In the genomic region with DNA sequence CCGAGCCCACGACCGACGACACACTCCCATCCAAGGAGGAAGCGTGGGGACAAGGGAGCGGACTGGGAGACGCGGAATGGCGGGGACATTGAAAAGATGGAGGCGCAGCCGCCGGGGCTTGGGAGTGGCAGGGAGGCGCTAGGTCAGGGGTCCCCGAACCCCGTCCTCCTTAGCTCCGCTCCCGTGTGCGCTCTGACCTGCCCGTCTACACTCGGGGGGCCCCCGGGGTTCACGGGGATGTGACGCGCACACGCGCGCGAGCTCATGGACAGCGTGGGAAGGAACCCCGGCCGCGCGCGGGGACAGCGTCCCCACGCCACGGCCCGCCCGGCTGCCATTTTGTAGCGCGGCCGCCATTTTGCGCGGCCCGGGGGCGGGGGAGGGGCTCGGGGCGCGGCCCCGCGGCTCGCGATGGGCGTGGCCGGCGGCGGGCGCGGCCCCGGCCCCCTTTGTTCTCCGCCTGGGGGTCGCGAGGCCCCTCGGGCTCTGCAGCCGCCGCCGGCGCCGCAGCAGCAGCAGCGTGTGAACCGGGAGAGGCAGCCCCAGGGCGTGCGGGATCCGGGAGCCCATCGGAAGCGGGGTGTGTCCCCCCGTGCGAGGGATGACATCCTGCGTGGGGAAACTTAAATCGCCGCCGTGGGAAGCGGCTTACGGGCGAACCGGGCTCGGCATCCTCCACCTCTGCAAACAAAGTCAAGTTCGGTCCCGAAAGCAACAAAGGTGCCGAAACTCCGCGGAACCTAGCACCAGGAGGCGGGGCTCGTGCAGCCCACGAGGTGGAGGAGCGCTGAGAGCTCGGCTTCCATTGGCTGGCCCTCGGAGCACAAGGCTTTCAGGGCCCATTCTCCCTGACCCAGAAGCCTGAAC, we compare ENCODE assay signal across 8 mouse cellular contexts. TPM values are rescaled to one million over a fixed set of nuclear protein-coding genes. Genes with fewer than 3 reads are reported as not detected.
DNase-seq lines count a peak whose midpoint lies in the region; ATAC-seq and TF ChIP-seq lines count a peak whose summit lies in the region.

No protein-coding gene starts in this region.

- peak overlapping the region; percentile 100 for H3K9ac ChIP-seq in heart, embryonic 11.5 days (ENCODE audit: low read depth, low read length)
- peak overlapping the region; percentile 100 for H3K9ac ChIP-seq in kidney, embryonic 16.5 days (replicated peaks; ENCODE audit: low read length)
- peak overlapping the region; percentile 99 for H3K9ac ChIP-seq in liver, adult 2 months (ENCODE audit: low read depth, low read length)

- H3K79me2 ChIP-seq in liver, adult 2 months (ENCODE audit: control insufficient read depth, insufficient read depth, low read length), result no peaks in the 10 kb centered on the region
- no peaks in the 10 kb centered on the region for H3K79me2 ChIP-seq in myocyte (ENCODE audit: control insufficient read depth, insufficient read depth)

- under 1% methylated on average over 95 of the region's 98 CpGs for WGBS in heart, embryonic 11.5 days (ENCODE audit: insufficient replicate concordance)
- WGBS in kidney, embryonic 16.5 days, result under 1% methylated on average over 94 of the region's 98 CpGs
- WGBS in liver, adult 2 months, result under 1% methylated on average over 95 of the region's 98 CpGs

- peak overlapping the region; percentile 83 for H3K4me3 ChIP-seq in bone marrow macrophage, adult 2 months (ENCODE audit: insufficient read depth, low read length)
- peak overlapping the region; percentile 88 for H3K4me3 ChIP-seq in embryonic fibroblast, embryonic 13.5 days (ENCODE audit: insufficient read depth, low read length)
- peak overlapping the region; percentile 75 for H3K4me3 ChIP-seq in heart, embryonic 11.5 days (ENCODE audit: low read depth, low read length)
- peak overlapping the region; percentile 85 for H3K4me3 ChIP-seq in kidney, embryonic 16.5 days (ENCODE audit: low read length)
- peak overlapping the region; percentile 99 for H3K4me3 ChIP-seq in liver, adult 2 months (ENCODE audit: insufficient read depth, low read depth, low read length)
- H3K4me3 ChIP-seq in myocyte, result peak overlapping the region; percentile 85

- TF ChIP-seq CTCF in bone marrow macrophage, adult 2 months (IDR thresholded peaks at IDR 0.05; ENCODE audit: low read depth, low read length), result no peak
- no peak for TF ChIP-seq CTCF in embryonic fibroblast, embryonic 13.5 days (IDR thresholded peaks at IDR 0.05; ENCODE audit: borderline replicate concordance, insufficient read depth, low read length)
- no peak for TF ChIP-seq CTCF in liver, adult 2 months (IDR thresholded peaks at IDR 0.05; ENCODE audit: low read depth, low read length)

- peak overlapping the region; percentile 98 for H3K27ac ChIP-seq in bone marrow macrophage, adult 2 months (ENCODE audit: insufficient read depth, low read depth, low read length)
- peak overlapping the region; percentile 100 for H3K27ac ChIP-seq in embryonic fibroblast, embryonic 13.5 days (ENCODE audit: insufficient read depth, low read length)
- peak overlapping the region; percentile 100 for H3K27ac ChIP-seq in heart, embryonic 11.5 days (ENCODE audit: low read depth, low read length)
- H3K27ac ChIP-seq in kidney, embryonic 16.5 days (ENCODE audit: low read length), result peak overlapping the region; percentile 100
- H3K27ac ChIP-seq in liver, adult 2 months (replicated peaks; ENCODE audit: insufficient read depth, low read depth, low read length), result peak overlapping the region; percentile 100

- H3K4me2 ChIP-seq in heart, embryonic 11.5 days, result peak overlapping the region; percentile 98
- peak overlapping the region; percentile 99 for H3K4me2 ChIP-seq in kidney, embryonic 16.5 days (replicated peaks; ENCODE audit: low read depth, low read length)
- H3K4me2 ChIP-seq in myocyte (ENCODE audit: low read depth), result peak overlapping the region; percentile 89

- peak overlapping the region; percentile 80 for H3ac ChIP-seq in myocyte (ENCODE audit: control insufficient read depth, insufficient read length)

- no peak for TF ChIP-seq POLR2A in bone marrow macrophage, adult 2 months (IDR thresholded peaks at IDR 0.05; ENCODE audit: borderline replicate concordance, low read depth, low read length)
- TF ChIP-seq POLR2A in embryonic fibroblast, embryonic 13.5 days (IDR thresholded peaks at IDR 0.05; ENCODE audit: low read depth, low read length), result peak; percentile 83
- TF ChIP-seq POLR2A in liver, adult 2 months (IDR thresholded peaks at IDR 0.05; ENCODE audit: extremely low read depth, insufficient read depth, low read length), result peak; percentile 64
- peak; percentile 70 for TF ChIP-seq POLR2A in myocyte (IDR thresholded peaks at IDR 0.05; ENCODE audit: insufficient read length, low read depth)

- no peaks in the 10 kb centered on the region for H3K36me3 ChIP-seq in heart, embryonic 11.5 days (ENCODE audit: control insufficient read depth, insufficient read depth, low read length)
- H3K36me3 ChIP-seq in kidney, embryonic 16.5 days (ENCODE audit: insufficient read depth, low read length), result no peaks in the 10 kb centered on the region
- H3K36me3 ChIP-seq in liver, adult 2 months (ENCODE audit: control insufficient read depth, insufficient read depth, low read length), result no peaks in the 10 kb centered on the region
- no peaks in the 10 kb centered on the region for H3K36me3 ChIP-seq in myocyte (ENCODE audit: control insufficient read depth, insufficient read depth)
- no peaks in the 10 kb centered on the region for H3K36me3 ChIP-seq in splenic B cell, adult 2 months (ENCODE audit: control insufficient read depth, insufficient read depth, low read length, poor library complexity, severe bottlenecking)

- H3K27me3 ChIP-seq in heart, embryonic 11.5 days (ENCODE audit: control insufficient read depth, insufficient read depth, low read length), result no peaks in the 10 kb centered on the region
- H3K27me3 ChIP-seq in kidney, embryonic 16.5 days (ENCODE audit: insufficient read depth, low read length), result no peaks in the 10 kb centered on the region
- H3K27me3 ChIP-seq in liver, adult 2 months (ENCODE audit: control insufficient read depth, insufficient read depth, low read length), result no peaks in the 10 kb centered on the region
- H3K27me3 ChIP-seq in myocyte (ENCODE audit: control insufficient read depth, insufficient read depth, insufficient read length), result no peaks in the 10 kb centered on the region
- no peaks in the 10 kb centered on the region for H3K27me3 ChIP-seq in splenic B cell, adult 2 months (ENCODE audit: control insufficient read depth, insufficient read depth, low read length, poor library complexity, severe bottlenecking)

- peak; percentile 89 for DNase-seq in A20 (ENCODE audit: low read depth, low spot score)
- peak; percentile 81 for DNase-seq in liver, adult 2 months (ENCODE audit: extremely low read depth, low read depth, low spot score)
- peak; percentile 87 for DNase-seq in splenic B cell, adult 2 months (ENCODE audit: low read depth, low spot score)

- ATAC-seq in heart, embryonic 11.5 days (replicated peaks; ENCODE audit: insufficient number of reproducible peaks, low FRiP score, low TSS enrichment), result peak; percentile 86
- peak; percentile 90 for ATAC-seq in kidney, embryonic 16.5 days (ENCODE audit: low FRiP score, low TSS enrichment)

- H3K4me1 ChIP-seq in bone marrow macrophage, adult 2 months (ENCODE audit: control insufficient read depth, insufficient read depth, low read length), result peaks cover 20% of the 10 kb centered on the region
- H3K4me1 ChIP-seq in embryonic fibroblast, embryonic 13.5 days (ENCODE audit: control insufficient read depth, insufficient read depth, low read length), result no peaks in the 10 kb centered on the region
- H3K4me1 ChIP-seq in heart, embryonic 11.5 days (ENCODE audit: control insufficient read depth, insufficient read depth, low read length), result no peaks in the 10 kb centered on the region; the same call in 1 of the 2 replicates
- H3K4me1 ChIP-seq in kidney, embryonic 16.5 days (ENCODE audit: insufficient read depth, low read length), result peaks cover 2% of the 10 kb centered on the region; the same call in 1 of the 2 replicates
- H3K4me1 ChIP-seq in liver, adult 2 months (ENCODE audit: control insufficient read depth, insufficient read depth, low read length), result no peaks in the 10 kb centered on the region

- H3K9me3 ChIP-seq in heart, embryonic 11.5 days (replicated peaks; ENCODE audit: control insufficient read depth, low read length), result no peaks in the 10 kb centered on the region
- no peaks in the 10 kb centered on the region for H3K9me3 ChIP-seq in kidney, embryonic 16.5 days (ENCODE audit: low read length)

TF ChIP-seq in myocyte, 11 proteins besides CTCF, POLR2A, EP300 and RAD21 (continues in another document):
- no peak for TF ChIP-seq MYOD1 (IDR thresholded peaks at IDR 0.05; ENCODE audit: control insufficient read depth in 1 of 3, insufficient read length in 2 of 3, low read depth in 2 of 3)
- no peak for TF ChIP-seq TCF12 (IDR thresholded peaks at IDR 0.05; ENCODE audit: insufficient read depth, poor library complexity, severe bottlenecking)
- TF ChIP-seq CEBPB (IDR thresholded peaks at IDR 0.05; ENCODE audit: insufficient read depth, poor library complexity, severe bottlenecking), result no peak
- TF ChIP-seq USF1 (IDR thresholded peaks at IDR 0.05; ENCODE audit: low read depth), result peak; percentile 59
- no peak for TF ChIP-seq TCF3 (IDR thresholded peaks at IDR 0.05; ENCODE audit: insufficient read length, low read depth)
- no peak for TF ChIP-seq SRF (IDR thresholded peaks at IDR 0.05; ENCODE audit: control insufficient read depth, insufficient read length, low read depth)
- TF ChIP-seq E2F4 (IDR thresholded peaks at IDR 0.05; ENCODE audit: insufficient read depth), result no peak
- peak; percentile 68 for TF ChIP-seq POLR2AphosphoS2 (IDR thresholded peaks at IDR 0.05; ENCODE audit: insufficient read length, low read depth)

RNA-seq across cellular contexts. Expression of a gene that starts 8.2 kb away (rescaled TPM):
- 23.6 and 29.2 TPM in 2 replicates for polyA plus RNA-seq in bone marrow macrophage, adult 2 months (2012; ENCODE audit: insufficient read depth, insufficient read length, missing spikeins)
- polyA plus RNA-seq in embryonic fibroblast, embryonic 13.5 days (2011; ENCODE audit: insufficient read length, low read depth, missing spikeins), result 20.7 and 21.2 TPM in 2 replicates
- 7.5 TPM in 2 replicates for polyA plus RNA-seq in heart, embryonic 11.5 days (2014; fragmentation: Nextera tagmentation; extraction: Ambion mirVana)
- 9.3 and 10.5 TPM in 2 replicates for polyA plus RNA-seq in kidney, embryonic 16.5 days (2015; fragmentation: Nextera tagmentation; extraction: Ambion mirVana)
- total RNA-seq in liver, adult 2 months (2014; rRNA removed), result 8.1 and 9.1 TPM in 2 replicates
- polyA plus RNA-seq in liver, adult 2 months (2012; rRNA removed), result 5.9 and 7.5 TPM in 2 replicates
- polyA plus RNA-seq in myocyte (2012; fragmentation: generic; extraction: Trizol), result 11.7 TPM

RNA-seq across cellular contexts. Expression of a gene that starts 59.3 kb away (rescaled TPM):
- 60.2 and 65.0 TPM in 2 replicates for polyA plus RNA-seq in bone marrow macrophage, adult 2 months (2012; ENCODE audit: insufficient read depth, insufficient read length, missing spikeins)
- 72.4 and 90.1 TPM in 2 replicates for polyA plus RNA-seq in embryonic fibroblast, embryonic 13.5 days (2011; ENCODE audit: insufficient read length, low read depth, missing spikeins)
- polyA plus RNA-seq in heart, embryonic 11.5 days (2014; fragmentation: Nextera tagmentation; extraction: Ambion mirVana), result 53.9 and 64.0 TPM in 2 replicates
- 76.4 and 85.2 TPM in 2 replicates for polyA plus RNA-seq in kidney, embryonic 16.5 days (2015; fragmentation: Nextera tagmentation; extraction: Ambion mirVana)
- 0.37 and 0.74 TPM in 2 replicates for total RNA-seq in liver, adult 2 months (2014; rRNA removed)
- polyA plus RNA-seq in liver, adult 2 months (2012; rRNA removed), result 0.86 and 1.2 TPM in 2 replicates
- 29.5 TPM for polyA plus RNA-seq in myocyte (2012; fragmentation: generic; extraction: Trizol)

Comparison
In these comparisons a context has a peak if more than half of its experiments do, and no peak if none do; other contexts are left out.
1. Peak in every context shown above with its lines: DNase-seq, ATAC-seq, H3K4me3 ChIP-seq and H3K27ac ChIP-seq.
2. RNA of a gene that starts 59.3 kb away (polyA plus RNA-seq): 76.4 to 85.2 TPM in kidney, embryonic 16.5 days, 72.4 to 90.1 TPM in embryonic fibroblast, embryonic 13.5 days, 60.2 to 65.0 TPM in bone marrow macrophage, adult 2 months, 53.9 to 64.0 TPM in heart, embryonic 11.5 days and 29.5 TPM in myocyte (single experiment); 0.86 to 1.2 TPM in liver, adult 2 months; every median in the first group is over 10 times any median in the second.